In the genomic region with DNA sequence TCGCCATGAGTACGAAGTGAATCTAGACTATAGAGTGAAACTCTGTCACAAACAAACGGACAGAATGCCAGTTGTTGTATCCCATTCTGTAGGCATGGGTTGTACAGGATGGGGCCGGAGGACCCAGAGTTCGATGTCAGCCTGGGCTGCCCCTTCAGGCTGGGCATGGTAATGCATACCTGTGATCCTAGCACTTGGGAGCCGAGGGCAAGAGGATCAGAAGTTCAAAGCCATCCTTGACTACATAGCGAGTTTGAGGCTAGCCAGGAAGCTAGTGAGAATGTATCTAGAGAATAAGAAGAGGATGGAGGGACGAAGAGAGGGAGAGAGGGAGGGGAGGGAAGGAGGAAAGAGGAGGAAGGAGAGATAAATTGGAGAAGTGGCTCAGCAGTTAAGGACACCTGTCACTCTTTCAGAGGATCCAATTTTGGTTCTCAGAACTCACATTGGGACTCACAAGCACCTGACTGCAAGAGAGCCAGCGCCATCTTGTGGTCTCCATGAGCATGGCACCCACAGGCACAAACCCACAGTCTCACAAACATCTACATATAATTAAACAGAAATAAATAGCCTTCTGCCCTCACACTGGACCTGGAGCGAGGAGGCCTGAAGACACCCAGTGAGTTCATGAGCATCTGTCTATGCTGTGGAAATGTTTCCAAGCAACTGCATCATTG, we compare ENCODE assay signal across 8 mouse cellular contexts. TPM values are rescaled to one million over a fixed set of nuclear protein-coding genes. Genes with fewer than 3 reads are reported as not detected.
DNase-seq lines count a peak whose midpoint lies in the region; ATAC-seq and TF ChIP-seq lines count a peak whose summit lies in the region.

No protein-coding gene starts in this region.

- no peak overlapping the region for H3K4me3 ChIP-seq in heart, adult 2 months
- H3K4me3 ChIP-seq in kidney, postnatal 0 days (replicated peaks; ENCODE audit: low read depth, low read length), result no peak overlapping the region
- no peak overlapping the region for H3K4me3 ChIP-seq in thymus, adult 2 months (ENCODE audit: control insufficient read depth, insufficient read depth, low read length)

- peak; percentile 82 for TF ChIP-seq CTCF in heart, adult 2 months (IDR thresholded peaks at IDR 0.05)
- TF ChIP-seq CTCF in kidney, postnatal 0 days (IDR thresholded peaks at IDR 0.05; ENCODE audit: low read depth), result peak; percentile 86
- TF ChIP-seq CTCF in thymus, adult 2 months (IDR thresholded peaks at IDR 0.05; ENCODE audit: borderline replicate concordance, control insufficient read depth, extremely low read depth, insufficient read depth, low read length, poor library complexity), result no peak

- ATAC-seq in common myeloid progenitor, adult 5-6 weeks (replicated peaks; ENCODE audit: low read depth, poor library complexity, severe bottlenecking), result peak; percentile 25; the same call in 1 of the 2 replicates
- ATAC-seq in kidney, postnatal 0 days (replicated peaks; ENCODE audit: low FRiP score, low read depth), result no peak
- peak; percentile 55 for ATAC-seq in megakaryocyte progenitor cell, adult 5-6 weeks (replicated peaks; ENCODE audit: poor library complexity)

- no peaks in the 10 kb centered on the region for H3K4me1 ChIP-seq in heart, adult 2 months (ENCODE audit: control insufficient read depth, insufficient read depth, low read length)
- no peaks in the 10 kb centered on the region for H3K4me1 ChIP-seq in kidney, postnatal 0 days (replicated peaks; ENCODE audit: insufficient read depth, low read length)
- H3K4me1 ChIP-seq in thymus, adult 2 months (replicated peaks; ENCODE audit: control insufficient read depth, insufficient read depth, low read length), result no peaks in the 10 kb centered on the region

- H3K4me2 ChIP-seq in kidney, postnatal 0 days (ENCODE audit: low read length), result no peak overlapping the region

- DNase-seq in heart, adult 2 months, result peak; percentile 41 to 68
- DNase-seq in heart, postnatal 25 days (ENCODE audit: low spot score), result no peak
- peak; percentile 54 for DNase-seq in urinary bladder, postnatal 25 days (ENCODE audit: low spot score)
- no peak for DNase-seq in urinary bladder, postnatal 10 days (ENCODE audit: low spot score)
- peak; percentile 44 for DNase-seq in kidney, postnatal 0 days (ENCODE audit: low spot score)
- peak; percentile 65 for DNase-seq in thymus, adult 2 months

- no peaks in the 10 kb centered on the region for H3K36me3 ChIP-seq in heart, adult 2 months (ENCODE audit: control insufficient read depth, insufficient read depth, low read length)
- H3K36me3 ChIP-seq in kidney, postnatal 0 days (ENCODE audit: insufficient read depth, low read length), result no peaks in the 10 kb centered on the region
- no peaks in the 10 kb centered on the region for H3K36me3 ChIP-seq in thymus, adult 2 months (ENCODE audit: control insufficient read depth, insufficient read depth, low read length)

- no peak for TF ChIP-seq POLR2A in heart, adult 2 months (IDR thresholded peaks at IDR 0.05; ENCODE audit: insufficient read depth, low read depth, low read length)
- no peak for TF ChIP-seq POLR2A in thymus, adult 2 months (IDR thresholded peaks at IDR 0.05; ENCODE audit: control insufficient read depth, extremely low read depth, insufficient read depth, low read length, poor library complexity)

- TF ChIP-seq EP300 in heart, adult 2 months (IDR thresholded peaks at IDR 0.05; ENCODE audit: insufficient read depth, low read depth, low read length), result 0 out of 2 replicates have a peak, but pooled peaks have one; percentile 53

- no peaks in the 10 kb centered on the region for H3K27me3 ChIP-seq in heart, adult 2 months (ENCODE audit: control insufficient read depth, insufficient read depth, low read length)
- no peaks in the 10 kb centered on the region for H3K27me3 ChIP-seq in kidney, postnatal 0 days (ENCODE audit: insufficient read depth, low read length)
- no peaks in the 10 kb centered on the region for H3K27me3 ChIP-seq in thymus, adult 2 months (ENCODE audit: control insufficient read depth, insufficient read depth, low read length)

- H3K27ac ChIP-seq in heart, adult 2 months, result no peak overlapping the region
- no peak overlapping the region for H3K27ac ChIP-seq in kidney, postnatal 0 days
- H3K27ac ChIP-seq in thymus, adult 2 months (ENCODE audit: control insufficient read depth, insufficient read depth, low read length), result no peak overlapping the region

- WGBS in heart, adult 2 months, result 62% methylated on average over 10 of the region's 10 CpGs
- 64% methylated on average over 10 of the region's 10 CpGs for WGBS in kidney, postnatal 0 days
- WGBS in thymus, adult 2 months, result 79% methylated on average over 10 of the region's 10 CpGs

- no peaks in the 10 kb centered on the region for H3K9me3 ChIP-seq in kidney, postnatal 0 days (replicated peaks; ENCODE audit: low read length)

- H3K79me2 ChIP-seq in heart, adult 2 months (replicated peaks; ENCODE audit: control insufficient read depth, insufficient read depth, low read length), result no peaks in the 10 kb centered on the region

- intact Hi-C loops in heart, adult 2 months (cut with DNase I), result loop anchor here (1.0 kb wide), 1 partner anchor 46 kb away; no protein-coding TSS in a partner anchor
- intact Hi-C loops in heart, postnatal 25 days (cut with DNase I), result loop anchor here (1.0 to 2.0 kb wide), 2 partner anchors 46 to 89 kb away; no protein-coding TSS in a partner anchor

- H3K9ac ChIP-seq in heart, adult 2 months (ENCODE audit: low read depth, low read length), result no peak overlapping the region
- H3K9ac ChIP-seq in kidney, postnatal 0 days (ENCODE audit: low read depth, low read length), result no peak overlapping the region

RNA-seq across cellular contexts. Expression of a gene that starts 18.6 kb away (rescaled TPM):
- under 1 TPM; 0.80 to 0.91 TPM for total RNA-seq in heart, adult 2 months (2021)
- polyA plus RNA-seq in heart, adult 2 months (2012; rRNA removed), result 1.3 and 1.5 TPM in 2 replicates
- total RNA-seq in heart, postnatal 25 days (2021), result under 1 TPM; 0.84 to 0.99 TPM
- total RNA-seq in common myeloid progenitor, adult 5-6 weeks (2017), result 0.10 TPM in 1 of 2 replicates, not detected in the other
- 0.87 and 0.96 TPM in 2 replicates for polyA plus RNA-seq in kidney, postnatal 0 days (2015; fragmentation: Nextera tagmentation; extraction: Ambion mirVana)
- total RNA-seq in megakaryocyte progenitor cell, adult 5-6 weeks (2015), result not detected in 2 replicates
- not detected in 2 replicates for total RNA-seq in megakaryocyte progenitor cell, adult 5-6 weeks (2017)
- 2.1 and 4.5 TPM in 2 replicates for polyA plus RNA-seq in thymus, adult 2 months (2012; rRNA removed)

RNA-seq across cellular contexts. Expression of a gene that starts 39.8 kb away (rescaled TPM):
- total RNA-seq in heart, adult 2 months (2021), result 1,000 to 10,000 TPM; 1,146 to 1,291 TPM
- polyA plus RNA-seq in heart, adult 2 months (2012; rRNA removed), result 1,270 and 1,818 TPM in 2 replicates
- 1,000 to 10,000 TPM in 1 of 2 experiments, 100 to 1,000 TPM in 1; 984 to 1,036 TPM for total RNA-seq in heart, postnatal 25 days (2021)
- total RNA-seq in common myeloid progenitor, adult 5-6 weeks (2017), result 149 and 150 TPM in 2 replicates
- 142 and 160 TPM in 2 replicates for polyA plus RNA-seq in kidney, postnatal 0 days (2015; fragmentation: Nextera tagmentation; extraction: Ambion mirVana)
- 173 and 221 TPM in 2 replicates for total RNA-seq in megakaryocyte progenitor cell, adult 5-6 weeks (2015)
- 222 and 258 TPM in 2 replicates for total RNA-seq in megakaryocyte progenitor cell, adult 5-6 weeks (2017)
- 1,527 and 1,921 TPM in 2 replicates for polyA plus RNA-seq in thymus, adult 2 months (2012; rRNA removed)

Comparison
In these comparisons a context has a peak if more than half of its experiments do, and no peak if none do; other contexts are left out.
1. DNase-seq: peak in heart, adult 2 months (2 of 2), urinary bladder, postnatal 25 days (single experiment), kidney, postnatal 0 days (single experiment) and thymus, adult 2 months (single experiment); none in heart, postnatal 25 days (single experiment) and urinary bladder, postnatal 10 days (single experiment).